Mouse (Mus musculus): ENCODE data around the gene Olfr338.

The Olfr338 gene

DNA sequence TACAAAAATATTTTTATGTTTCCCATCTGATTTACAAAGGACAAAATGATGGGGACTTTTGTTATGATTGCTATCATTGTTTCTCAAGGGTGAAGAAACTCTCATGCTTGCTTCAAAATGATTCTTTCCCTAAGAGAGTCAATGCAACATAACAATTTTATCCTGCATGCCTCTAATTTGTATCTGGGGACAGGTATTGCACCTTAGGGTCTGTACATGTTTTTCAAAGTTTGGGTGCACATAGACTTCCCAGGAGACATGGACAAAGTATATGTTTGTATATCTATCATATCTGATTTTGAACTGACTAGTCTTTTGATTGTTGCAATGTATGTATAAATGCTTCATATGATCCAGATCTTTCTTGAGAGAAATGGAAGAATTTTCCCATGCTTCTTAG lies at the start of gene Olfr338:
Gene Olfr338, plus strand, starts transcription at position 301 of the 400 bp plus-strand sequence.
- no peak for DNase-seq (ENCODE audit: low read depth, low spot score)

DNA sequence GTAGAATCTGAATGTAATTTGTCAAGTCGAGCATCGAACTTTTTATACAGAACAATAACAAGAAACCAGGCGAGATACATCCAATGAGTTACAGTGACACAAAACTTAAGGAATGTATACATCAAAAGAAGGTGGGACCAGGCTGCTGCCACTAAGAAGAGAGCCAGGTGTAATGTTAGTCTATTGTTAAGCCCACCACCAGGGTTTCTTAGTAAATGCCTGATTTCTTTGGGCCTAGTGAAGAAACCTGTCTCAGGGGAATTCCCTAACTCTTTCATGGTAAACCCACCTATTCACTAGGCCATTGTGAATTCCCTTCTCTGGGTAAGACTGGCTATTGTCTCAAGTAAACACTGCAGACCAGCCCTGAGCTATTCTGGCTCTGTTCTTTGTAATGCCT lies 41.9 kb downstream of the Olfr338 start:
- DNase-seq (ENCODE audit: low read depth, low spot score): peak; percentile 81

DNA sequence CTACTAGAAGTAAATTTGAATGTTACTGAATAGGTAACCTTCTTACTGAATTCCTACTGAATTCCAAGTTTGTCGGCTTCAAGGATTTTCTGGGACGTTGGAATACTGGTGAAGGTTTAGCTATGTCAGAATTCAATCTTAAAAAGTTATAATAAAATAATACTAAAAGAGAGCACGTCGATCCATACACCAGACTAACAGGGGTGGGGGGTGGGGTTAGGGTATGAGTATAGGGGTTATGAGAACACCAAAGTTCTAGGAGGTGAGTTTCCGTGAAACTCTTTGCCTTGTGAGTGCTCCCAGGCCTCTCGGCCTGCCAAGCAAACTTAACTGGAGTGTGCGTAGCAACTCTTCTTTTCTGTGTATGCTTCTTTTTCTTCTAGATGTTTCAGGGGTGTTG lies 42.3 kb downstream of the Olfr338 start:
- DNase-seq (ENCODE audit: low read depth, low spot score): peak; percentile 68

GRCm38 (mm10) chr2:36418647-36419046 lies 45.3 kb downstream of the Olfr338 start, which contains the start of gene Olfr339:
Gene Olfr339 (plus strand): TSS chr2:36418947.
- no peak for DNase-seq (ENCODE audit: low read depth, low spot score)
